Mouse (Mus musculus) kidney, embryonic 15.5 days (tissue): ENCODE data around the gene Surf1. TPM values are rescaled to one million over a fixed set of nuclear protein-coding genes. Genes with fewer than 3 reads are reported as not detected.

Experiments
- polyA plus RNA-seq: library from polyadenylated mRNA; unstranded; fragments of >200 nt; fragmentation: Nextera tagmentation; extraction: Ambion mirVana; gene quantifications from 2 replicates; pipeline ENCODE4 v1.2.1, GENCODE M21; 2015

The Surf1 gene
- polyA plus RNA-seq, 1 experiment from 2014 or later: 58.1 TPM

Other genes with a start within 250 kb of the Surf1 start
- gene Lcn4, start 245.2 kb downstream of the Surf1 start, polyA plus RNA-seq: not detected in 2 replicates
- not detected in 2 replicates for gene Abo, start 51.6 kb downstream of the Surf1 start, polyA plus RNA-seq
- 31.2 and 31.5 TPM in 2 replicates for gene Surf6, start 13.7 kb downstream of the Surf1 start, polyA plus RNA-seq
- 56.0 and 59.0 TPM in 2 replicates for gene Med22, start 5.9 kb downstream of the Surf1 start, polyA plus RNA-seq
- 640 and 684 TPM in 2 replicates for gene Rpl7a, start 5.8 kb downstream of the Surf1 start, polyA plus RNA-seq
- gene Surf2, start 163 bp downstream of the Surf1 start, polyA plus RNA-seq: 45.4 and 46.4 TPM in 2 replicates
- 224 and 227 TPM in 2 replicates for gene Surf4, start 17.4 kb upstream of the Surf1 start, polyA plus RNA-seq
- gene Stkld1, start 17.5 kb upstream of the Surf1 start, polyA plus RNA-seq: 0.08 TPM in 1 of 2 replicates, not detected in the other
- gene Rexo4, start 47.9 kb upstream of the Surf1 start, polyA plus RNA-seq: 49.7 and 50.1 TPM in 2 replicates
- 0.06 and 0.26 TPM in 2 replicates for gene Adamts13, start 56.9 kb upstream of the Surf1 start, polyA plus RNA-seq
- gene Cacfd1, start 93.4 kb upstream of the Surf1 start, polyA plus RNA-seq: 61.0 and 66.1 TPM in 2 replicates
- gene Slc2a6, start 111.5 kb upstream of the Surf1 start, polyA plus RNA-seq: 0.31 and 0.96 TPM in 2 replicates
- 3.4 and 5.3 TPM in 2 replicates for gene Mymk, start 155.6 kb upstream of the Surf1 start, polyA plus RNA-seq
- gene Adamtsl2, start 162.8 kb upstream of the Surf1 start, polyA plus RNA-seq: 1.3 and 1.7 TPM in 2 replicates
- 0.18 and 0.30 TPM in 2 replicates for gene Fam163b, start 226.0 kb upstream of the Surf1 start, polyA plus RNA-seq
- gene Dbh, start 248.7 kb upstream of the Surf1 start, polyA plus RNA-seq: 3.5 and 19.1 TPM in 2 replicates